Mouse (Mus musculus): ENCODE results near the gene Olfr65. TPM values are rescaled to one million over a fixed set of nuclear protein-coding genes. Genes with fewer than 3 reads are reported as not detected.

Gene Olfr65
- total and polyA plus RNA-seq, 3 experiments: not detected

GRCm38 (mm10) chr7:103912969-103913511 lies 9.8 kb downstream of the Olfr65 start:
- in situ Hi-C loops (cut with MboI; ENCODE audit: low pct_ligation_motif_present, low pct_unique_long_range_greater_than_20kb, low sequenced_read_pairs) (no loop called here), dilution Hi-C loops (cut with MboI; ENCODE audit: extremely low pct_ligation_motif_present, extremely low pct_unique_long_range_greater_than_20kb, low sequenced_read_pairs) (no loop called here)
- no peaks in the 10 kb centered on the region for H3K4me1 ChIP-seq (ENCODE audit: control insufficient read depth in 1 of 2, insufficient read depth in 2 of 2)
- H3K27me3 ChIP-seq (replicated peaks): peaks cover 2% of the 10 kb centered on the region
- H3K4me3 ChIP-seq (replicated peaks in 1 of 3; ENCODE audit: low read depth in 2 of 3, low read length in 2 of 3, poor library complexity in 1 of 3): no peak overlapping the region
- no peak overlapping the region for H3K9ac ChIP-seq (ENCODE audit: insufficient read depth, low read depth)
- H3K9me3 ChIP-seq (replicated peaks; ENCODE audit: low read length): no peaks in the 10 kb centered on the region
- H3K79me2 ChIP-seq (replicated peaks; ENCODE audit: control insufficient read depth, extremely low read depth, insufficient read depth, poor library complexity, severe bottlenecking): no peaks in the 10 kb centered on the region
- peak; percentile 58 for DNase-seq (ENCODE audit: extremely low read depth)
- no peak overlapping the region for H3K27ac ChIP-seq (ENCODE audit: insufficient read depth, low read depth)
- peak overlapping the region; percentile 31; the same call in 1 of the 2 replicates for H3K4me2 ChIP-seq (ENCODE audit: insufficient read depth, low read depth, poor library complexity, severe bottlenecking)
- TF ChIP-seq HCFC1 (IDR thresholded peaks at IDR 0.05; ENCODE audit: low read depth, low read length) (no peak), CHD1 (IDR thresholded peaks at IDR 0.05; ENCODE audit: low read depth, low read length) (no peak), MAX (IDR thresholded peaks at IDR 0.05; ENCODE audit: low read length) (peak; percentile 75), ETS1 (conservative IDR thresholded peaks at IDR 0.05; ENCODE audit: low read depth, low read length) (no peak), ZMIZ1 (IDR thresholded peaks at IDR 0.05; ENCODE audit: low read depth, low read length) (no peak), JUND (conservative IDR thresholded peaks at IDR 0.05; ENCODE audit: low read depth, low read length) (no peak), SMC3 (IDR thresholded peaks at IDR 0.05; ENCODE audit: low read depth, low read length) (peak; percentile 79), BHLHE40 (IDR thresholded peaks at IDR 0.05; ENCODE audit: low read depth, low read length) (no peak), EP300 (IDR thresholded peaks at IDR 0.05; ENCODE audit: low read length) (no peak), ZKSCAN1 (IDR thresholded peaks at IDR 0.05; ENCODE audit: borderline replicate concordance, low read depth, low read length) (no peak), MYC (IDR thresholded peaks at IDR 0.05; ENCODE audit: low read depth, low read length) (peak; percentile 66; the same call in 1 of the 2 replicates), TBP (conservative IDR thresholded peaks at IDR 0.05; ENCODE audit: low read depth, low read length) (no peak), MAZ (IDR thresholded peaks at IDR 0.05; ENCODE audit: low read depth, low read length) (no peak), GABPA (IDR thresholded peaks at IDR 0.05; ENCODE audit: insufficient replicate concordance, low read depth, low read length) (no peak), MEF2A (IDR thresholded peaks at IDR 0.05; ENCODE audit: borderline replicate concordance, low read depth, low read length) (no peak), POLR2A (IDR thresholded peaks at IDR 0.05; ENCODE audit: low read depth, low read length) (no peak), PAX5 (IDR thresholded peaks at IDR 0.05; ENCODE audit: low read length) (no peak), CHD2 (IDR thresholded peaks at IDR 0.05; ENCODE audit: low read length) (no peak), ZC3H11A (IDR thresholded peaks at IDR 0.05; ENCODE audit: low read depth, low read length) (peak; percentile 15; the same call in 1 of the 2 replicates), ELF1 (IDR thresholded peaks at IDR 0.05; ENCODE audit: low read depth, low read length) (no peak), CTCF (conservative IDR thresholded peaks at IDR 0.05 in 1 of 2, IDR thresholded peaks at IDR 0.05 in 1 of 2; ENCODE audit: low read depth in 2 of 2, low read length in 2 of 2) (peak; percentile 78 to 88), JUN (IDR thresholded peaks at IDR 0.05; ENCODE audit: insufficient read depth, low read depth, low read length) (no peak), SIN3A (IDR thresholded peaks at IDR 0.05; ENCODE audit: low read length) (no peak), RAD21 (IDR thresholded peaks at IDR 0.05; ENCODE audit: low read depth, low read length) (peak; percentile 72), NRF1 (IDR thresholded peaks at IDR 0.05; ENCODE audit: low read depth, low read length) (no peak), ZNF384 (IDR thresholded peaks at IDR 0.05; ENCODE audit: low read depth, low read length) (no peak), TCF12 (IDR thresholded peaks at IDR 0.05; ENCODE audit: low read depth, low read length) (no peak), KAT2A (IDR thresholded peaks at IDR 0.05; ENCODE audit: insufficient replicate concordance, low read length) (no peak), POLR2AphosphoS2 (IDR thresholded peaks at IDR 0.05; ENCODE audit: low read depth, low read length) (no peak), IRF4 (IDR thresholded peaks at IDR 0.05; ENCODE audit: low read depth, low read length) (no peak), USF2 (conservative IDR thresholded peaks at IDR 0.05; ENCODE audit: low read depth, low read length) (no peak), UBTF (IDR thresholded peaks at IDR 0.05; ENCODE audit: low read depth, low read length) (no peak), MXI1 (IDR thresholded peaks at IDR 0.05; ENCODE audit: low read depth, low read length) (no peak), USF1 (IDR thresholded peaks at IDR 0.05; ENCODE audit: low read depth, low read length) (no peak), E2F4 (IDR thresholded peaks at IDR 0.05; ENCODE audit: insufficient replicate concordance, low read depth, low read length) (no peak), RCOR1 (conservative IDR thresholded peaks at IDR 0.05; ENCODE audit: low read depth, low read length) (no peak), MAFK (IDR thresholded peaks at IDR 0.05; ENCODE audit: insufficient replicate concordance, low read length) (no peak), NELFE (IDR thresholded peaks at IDR 0.05; ENCODE audit: low read depth, low read length) (no peak)
- H3K36me3 ChIP-seq (replicated peaks in 1 of 2; ENCODE audit: control insufficient read depth in 1 of 2, insufficient read depth in 1 of 2, low read length in 1 of 2): no peaks in the 10 kb centered on the region

Measured in CH12.LX (cell line).